Mouse (Mus musculus): ENCODE measurements at regions not wholly inside any gene's neighbourhood (a gene's known extent, or its start where the extent isn't known, plus 50 kb on each side); places are given as distances from the start of the nearest gene placed in this dataset.

GRCm38 (mm10) chr8:35249747-35250375, 515.7 kb upstream of the Gm19410 start:
- DNase-seq = no peak

- DNase-seq = no peak
Measured at GRCm38 (mm10) chr8:35250641-35251040, 514.9 kb upstream of the Gm19410 start.

- DNase-seq = no peak
Measured at GRCm38 (mm10) chr8:35253946-35254345, 511.6 kb upstream of the Gm19410 start.

DNA sequence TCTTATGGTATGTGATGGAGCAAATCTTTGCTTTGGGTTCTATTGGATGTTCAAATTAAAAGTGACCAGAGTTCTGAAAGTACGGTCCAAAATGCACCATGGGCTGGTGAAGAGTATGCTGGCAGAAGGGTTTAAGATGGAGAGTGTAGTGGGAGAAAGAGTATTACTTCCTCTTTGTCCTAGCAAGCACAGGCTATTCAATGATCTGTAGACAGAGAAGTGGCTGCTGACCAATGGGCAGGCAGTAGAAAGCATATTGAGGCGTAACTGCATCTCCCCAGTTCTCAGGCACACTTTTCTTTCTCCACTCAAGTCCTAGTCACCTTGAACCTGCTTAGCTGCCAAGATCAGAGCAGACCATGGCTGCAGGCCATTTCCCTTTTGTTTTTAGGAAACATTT, 510.3 kb upstream of the Gm19410 start:
- DNase-seq = no peak

DNA sequence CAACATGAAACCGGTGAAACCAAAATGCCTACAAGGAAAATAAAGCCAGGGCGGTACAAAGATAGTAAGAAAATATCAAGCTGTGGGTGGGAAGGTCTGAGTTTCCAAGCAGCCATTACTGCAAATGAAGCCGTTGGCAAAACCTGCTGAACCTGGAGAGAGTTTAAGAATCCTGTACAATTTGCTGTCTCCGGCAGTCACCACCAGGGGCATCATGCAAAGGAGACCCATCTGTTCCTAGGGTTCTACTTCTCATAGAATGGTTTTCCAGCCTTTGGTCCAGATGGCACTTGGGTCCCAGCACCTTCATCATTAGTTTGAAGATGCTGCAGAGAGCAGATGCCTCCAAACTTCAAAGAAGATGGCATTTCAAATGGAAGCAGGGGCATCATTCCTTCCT, 508.6 kb upstream of the Gm19410 start:
- peak; percentile 19 to 47 for DNase-seq

DNA sequence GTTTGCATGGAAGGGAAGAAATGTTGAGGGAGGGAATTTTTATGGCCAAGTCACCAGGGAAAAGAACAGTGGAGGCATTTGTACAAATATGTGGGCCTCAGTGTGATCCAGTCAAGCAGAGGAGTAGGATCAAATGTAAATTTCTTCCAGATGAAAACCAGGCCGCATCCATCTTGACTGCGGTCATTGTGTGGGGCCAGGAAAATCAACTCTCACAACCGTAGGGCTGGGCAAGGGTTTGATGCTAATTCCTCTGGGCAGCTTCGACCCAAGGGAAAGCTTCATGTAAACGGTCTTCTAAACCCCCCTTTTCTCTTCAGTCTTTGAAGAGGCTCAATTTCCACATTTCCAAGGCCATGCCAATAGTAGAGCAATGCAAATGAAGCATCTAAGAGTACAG, 497.4 kb upstream of the Gm19410 start:
- no peak for DNase-seq

DNA sequence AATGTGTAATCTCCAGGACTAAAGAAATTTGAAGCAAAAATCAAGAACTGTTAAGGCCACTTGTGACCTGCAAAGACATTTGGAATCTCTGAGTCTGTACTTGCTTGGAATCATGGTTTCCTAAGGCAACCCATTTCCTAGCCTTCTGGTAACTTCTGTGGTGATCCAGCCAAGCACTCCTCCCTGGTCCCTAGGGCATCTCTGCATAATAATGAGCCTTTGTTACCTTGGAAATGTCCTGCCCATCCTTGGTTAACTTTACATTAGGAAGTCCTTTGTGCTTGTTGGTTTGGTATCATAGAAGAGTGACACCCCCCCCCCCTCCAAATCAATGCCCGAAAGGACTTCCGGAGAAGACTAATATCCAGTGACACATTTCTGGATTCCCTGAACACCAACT, 496.6 kb upstream of the Gm19410 start:
- no peak for DNase-seq

DNA sequence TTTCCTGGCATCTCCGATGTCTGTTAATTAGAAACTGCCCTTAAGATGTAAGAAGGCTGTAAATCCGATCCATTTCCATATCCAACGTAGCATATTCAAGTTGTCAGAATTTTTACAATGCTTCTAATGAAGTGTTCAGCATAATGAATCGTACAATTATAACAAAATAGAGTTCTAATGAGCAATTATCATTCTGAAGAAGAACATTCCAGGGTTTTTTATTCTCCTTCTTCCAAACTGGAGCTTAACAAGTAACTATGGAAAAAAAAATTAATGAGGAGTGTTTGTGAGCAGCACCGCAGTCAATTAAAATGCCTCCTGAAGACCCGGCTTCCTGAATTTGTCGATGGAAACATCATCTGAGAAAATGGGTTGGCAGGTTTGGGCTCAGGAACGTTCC, 489.6 kb upstream of the Gm19410 start:
- DNase-seq = no peak

- DNase-seq = no peak
Measured at GRCm38 (mm10) chr8:35276460-35276859, 489.1 kb upstream of the Gm19410 start.

GRCm38 (mm10) chr8:35278946-35279345, 486.6 kb upstream of the Gm19410 start:
- no peak for DNase-seq

DNA sequence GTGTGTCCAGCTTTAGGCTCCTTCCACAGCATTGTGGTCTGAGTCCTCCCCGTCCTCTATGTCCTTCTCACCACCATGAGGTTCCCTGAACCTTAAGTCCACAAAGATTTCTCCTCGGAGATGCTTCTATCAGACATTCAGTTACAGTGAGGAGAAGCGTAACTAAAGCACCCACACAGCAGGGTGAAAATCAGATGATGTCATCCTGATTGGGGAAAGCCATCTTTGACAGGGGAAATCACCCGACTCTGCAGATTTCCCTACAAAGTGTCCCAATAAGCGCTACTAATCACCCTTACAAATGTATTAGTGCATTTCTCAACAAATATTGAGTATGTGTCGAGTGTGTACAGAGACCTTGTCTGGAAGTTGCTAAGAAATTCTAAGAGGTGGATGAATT, 484.8 kb upstream of the Gm19410 start:
- DNase-seq = no peak

DNA sequence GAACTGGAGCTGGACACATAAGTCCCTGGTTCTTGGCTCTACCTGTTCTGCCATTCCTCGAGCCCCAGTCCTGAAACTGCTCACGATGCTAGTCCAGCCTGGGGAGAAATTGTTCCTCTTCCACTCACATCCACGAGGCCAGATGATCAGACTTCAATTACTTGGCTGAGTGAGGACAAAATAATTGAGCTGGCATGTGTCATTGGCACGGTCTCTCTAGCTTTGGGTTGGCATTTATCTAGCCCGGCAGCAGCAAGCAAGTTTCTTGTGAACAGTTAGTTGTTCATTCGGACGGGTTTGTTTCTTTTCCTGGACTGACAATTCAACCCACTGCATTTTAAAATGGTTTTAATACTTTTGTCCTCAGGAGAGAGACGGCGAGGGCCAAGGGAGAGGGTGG, 482.2 kb upstream of the Gm19410 start:
- peak in 1 of 2 experiments; percentile 20 for DNase-seq

DNA sequence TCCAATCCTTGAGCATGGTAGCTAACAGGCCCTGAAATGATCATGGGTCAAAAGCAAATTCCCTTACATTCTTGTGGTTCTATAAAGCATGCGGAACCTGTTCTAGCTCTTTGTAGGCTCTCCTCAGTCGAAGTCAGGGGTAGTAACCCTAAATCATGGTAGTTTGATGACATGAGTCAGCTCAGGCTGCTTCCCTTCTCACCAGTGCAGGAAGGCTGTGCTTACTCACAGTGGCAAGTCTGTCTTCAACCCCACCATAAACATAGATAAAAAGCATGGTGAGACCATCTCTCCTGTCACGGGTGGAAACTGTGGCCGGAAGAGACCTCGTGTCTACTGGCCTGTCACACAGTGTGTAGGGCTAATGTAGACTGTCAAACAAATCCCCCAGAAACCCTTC, 476.6 kb upstream of the Gm19410 start:
- DNase-seq = no peak

GRCm38 (mm10) chr8:35289967-35290366, 475.6 kb upstream of the Gm19410 start:
- DNase-seq = no peak

GRCm38 (mm10) chr8:35293437-35294126, 472.0 kb upstream of the Gm19410 start:
- no peak for DNase-seq

DNA sequence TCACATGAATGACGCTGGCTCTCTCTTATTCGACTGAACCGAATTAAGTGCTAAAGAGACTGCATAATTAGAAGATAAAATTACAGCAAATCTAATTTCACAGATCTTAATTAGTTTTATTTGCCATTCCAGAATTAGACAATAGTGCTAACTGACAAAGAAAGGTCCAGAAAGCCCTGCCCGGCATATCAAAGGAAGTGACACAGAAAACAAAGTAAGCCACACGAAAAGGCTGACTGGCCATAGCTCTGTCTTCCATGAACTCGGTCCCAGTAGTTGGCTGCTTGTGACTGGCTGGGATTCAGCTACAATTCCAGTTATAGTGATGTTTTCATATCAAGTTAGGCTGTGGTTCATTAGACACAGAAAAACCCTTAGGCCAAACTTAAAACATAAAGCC, 468.7 kb upstream of the Gm19410 start:
- no peak for DNase-seq

GRCm38 (mm10) chr8:35299088-35299487, 466.5 kb upstream of the Gm19410 start:
- DNase-seq = no peak

DNA sequence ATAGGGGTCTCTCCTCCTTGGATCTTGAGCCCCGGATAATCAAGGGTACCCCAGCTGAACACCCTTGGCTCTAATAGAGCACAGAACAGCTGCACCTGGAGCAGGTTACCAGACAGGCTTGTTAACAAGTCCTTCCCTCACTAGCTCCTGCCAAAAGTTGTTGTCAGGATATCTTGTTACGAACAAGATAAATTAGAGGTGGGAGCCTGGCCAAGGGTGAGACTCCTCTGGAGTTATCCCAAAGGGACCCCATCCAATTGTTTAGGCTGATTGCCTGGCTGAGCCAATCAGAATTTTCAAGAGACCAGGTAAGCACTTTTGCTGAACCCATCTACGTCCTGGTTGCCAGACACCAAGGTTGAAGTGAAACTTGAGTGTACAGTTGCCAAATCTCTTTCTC, 465.2 kb upstream of the Gm19410 start:
- DNase-seq = no peak

DNA sequence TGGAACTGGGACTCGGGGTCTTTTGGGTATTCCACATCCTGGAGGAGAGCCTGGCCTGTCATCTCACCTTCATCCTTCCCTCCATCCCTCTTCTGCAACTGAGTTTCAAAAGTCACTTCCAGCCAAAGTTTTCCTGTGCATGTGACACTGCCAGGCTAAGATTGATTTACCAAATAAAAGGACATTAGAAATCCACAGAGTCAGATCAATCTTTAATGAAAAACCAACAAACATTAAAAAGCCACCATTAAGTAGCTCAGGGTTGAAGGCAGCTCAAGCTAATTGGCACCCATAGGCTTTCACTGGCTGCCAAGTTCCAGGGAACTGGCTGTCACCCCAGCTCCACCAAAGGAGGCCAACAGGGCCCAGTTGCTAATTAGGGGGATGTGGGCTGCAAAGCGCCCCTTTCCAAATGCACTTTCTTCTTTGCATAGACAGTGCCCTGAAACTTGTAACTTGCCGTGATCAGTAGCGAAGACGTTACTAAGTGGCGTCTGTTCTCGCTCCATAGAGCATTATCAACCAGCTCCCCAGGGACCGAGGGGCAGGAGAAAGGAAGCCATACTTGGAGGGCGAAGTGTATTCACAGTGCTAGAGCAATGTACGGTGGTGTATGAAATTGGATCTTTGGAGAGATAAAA, 464.6 kb upstream of the Gm19410 start:
- DNase-seq = peak; percentile 47 to 53

GRCm38 (mm10) chr8:35302856-35303255, 462.7 kb upstream of the Gm19410 start:
- peak in 1 of 2 experiments; percentile 25 for DNase-seq

- DNase-seq = no peak
Measured at GRCm38 (mm10) chr8:35321270-35321865, 444.2 kb upstream of the Gm19410 start.

DNA sequence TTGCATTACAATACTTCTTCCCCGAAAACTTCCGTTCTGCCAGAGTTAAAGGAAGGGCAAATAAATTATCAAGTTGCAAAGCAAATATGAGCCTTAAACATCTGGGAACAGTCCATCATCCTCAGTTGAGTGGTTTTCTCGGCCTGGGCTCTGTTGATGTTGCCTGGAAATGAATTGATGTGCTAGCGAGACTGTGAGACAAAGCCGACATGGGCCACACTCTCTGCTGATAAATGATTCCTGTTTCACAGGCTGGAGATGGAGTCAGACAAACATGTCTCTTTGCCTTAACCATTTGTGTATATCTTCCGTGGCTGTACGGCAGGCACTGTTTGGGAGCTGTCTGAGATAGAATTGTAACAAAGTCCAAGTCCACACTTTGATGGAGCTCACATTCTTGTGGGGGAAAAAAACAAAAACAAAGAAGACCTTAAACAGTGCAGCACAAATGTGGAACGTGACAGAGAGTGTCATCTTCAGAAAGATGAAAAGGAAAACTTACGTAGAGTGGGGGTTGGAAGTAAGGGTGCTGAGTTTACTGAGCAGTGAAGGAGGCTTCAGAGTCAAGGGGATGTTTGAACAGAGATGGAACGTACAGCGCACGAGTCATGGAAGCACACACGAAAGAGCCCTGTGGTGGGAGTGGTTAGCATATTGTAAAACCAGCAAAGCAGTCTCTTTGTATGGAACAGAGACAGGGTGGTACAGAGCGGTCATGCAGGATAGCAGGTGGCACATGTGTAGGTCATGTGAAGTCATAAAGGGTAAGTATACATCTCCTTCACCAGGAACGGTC, 442.2 kb upstream of the Gm19410 start:
- no peak for DNase-seq
